Mouse (Mus musculus): ENCODE measurements at regions not wholly inside any gene's neighbourhood (a gene's known extent, or its start where the extent isn't known, plus 50 kb on each side); places are given as distances from the start of the nearest gene placed in this dataset.
"Not testable (repeated sequence)": the region's sequence is repeated elsewhere in the genome, so short reads cannot be mapped to it uniquely, and the experiment has no call there.

DNA sequence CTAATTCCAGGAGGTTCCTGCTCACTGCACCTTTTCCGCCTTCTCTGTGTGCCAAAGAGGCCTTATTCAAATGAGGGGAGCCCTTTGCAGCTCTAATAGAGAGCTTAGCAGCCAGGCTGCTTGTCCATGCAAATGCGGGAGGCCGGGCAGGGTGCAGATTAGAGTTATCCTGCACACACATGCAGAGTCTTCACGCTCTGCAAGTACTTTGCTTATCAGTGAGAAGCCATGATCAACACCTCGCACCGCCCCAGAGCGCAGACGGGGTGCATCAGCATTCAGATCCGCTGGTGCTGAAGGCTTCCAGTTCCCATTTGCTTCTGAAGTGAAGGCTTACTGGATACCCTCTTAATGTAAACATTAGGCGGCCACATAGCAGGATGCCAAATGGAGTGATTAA, 131.1 kb upstream of the Irx2 start:
- Histone ChIP-seq H3K27me3 (replicated peaks; ENCODE audit: control insufficient read depth, insufficient read depth, low read length) (no peaks in the 10 kb centered on the region), H3K36me3 (ENCODE audit: control insufficient read depth, insufficient read depth, low read length) (no peaks in the 10 kb centered on the region), H3K27ac (ENCODE audit: insufficient read depth, low read depth, low read length) (no peak overlapping the region), H3K4me3 (ENCODE audit: insufficient read depth, low read depth, low read length) (no peak overlapping the region), H3K4me1 (ENCODE audit: control insufficient read depth, insufficient read depth, low read length) (no peaks in the 10 kb centered on the region)
- 31% methylated on average over 10 of the region's 10 CpGs for WGBS
- no peak for DNase-seq
- no peak for TF ChIP-seq POLR2A (IDR thresholded peaks at IDR 0.05; ENCODE audit: low read depth, low read length)
- TF ChIP-seq CTCF (conservative IDR thresholded peaks at IDR 0.05; ENCODE audit: insufficient read depth, insufficient read length, low read depth, low read length): no peak

DNA sequence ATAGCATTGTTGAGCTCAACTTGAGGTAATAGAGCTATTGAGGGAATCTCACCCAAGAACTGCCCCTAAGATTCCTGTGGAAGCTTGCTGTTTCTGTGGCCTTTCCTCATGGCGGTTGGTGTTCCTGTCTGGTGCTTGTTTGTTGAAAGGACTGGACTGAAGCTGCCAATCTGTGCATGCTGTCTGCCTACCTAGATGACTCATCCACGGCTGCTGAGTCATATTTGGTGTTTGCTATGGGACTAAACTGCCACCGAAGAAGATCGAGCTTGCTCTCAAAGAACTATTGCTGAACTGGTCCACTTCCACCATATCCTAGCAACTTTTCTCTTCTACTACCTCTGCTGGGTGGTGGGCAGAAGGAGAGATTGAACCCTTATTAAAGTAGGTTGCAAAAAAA, 122.7 kb upstream of the Irx2 start:
- 85% methylated on average over 4 of the region's 4 CpGs for WGBS
- H3K27me3 ChIP-seq (replicated peaks; ENCODE audit: control insufficient read depth, insufficient read depth, low read length): no peaks in the 10 kb centered on the region
- no peaks in the 10 kb centered on the region for H3K36me3 ChIP-seq (ENCODE audit: control insufficient read depth, insufficient read depth, low read length)
- DNase-seq: no peak
- H3K27ac ChIP-seq (ENCODE audit: insufficient read depth, low read depth, low read length): no peak overlapping the region
- no peaks in the 10 kb centered on the region for H3K4me1 ChIP-seq (ENCODE audit: control insufficient read depth, insufficient read depth, low read length)
- TF ChIP-seq POLR2A (IDR thresholded peaks at IDR 0.05; ENCODE audit: low read depth, low read length) (no peak), CTCF (conservative IDR thresholded peaks at IDR 0.05; ENCODE audit: insufficient read depth, insufficient read length, low read depth, low read length) (no peak)
- H3K4me3 ChIP-seq (ENCODE audit: insufficient read depth, low read depth, low read length): no peak overlapping the region

GRCm38 (mm10) chr13:72538633-72539032, 90.0 kb upstream of the Irx2 start:
- 81% methylated on average over 4 of the region's 4 CpGs for WGBS
- no peaks in the 10 kb centered on the region for H3K36me3 ChIP-seq (ENCODE audit: control insufficient read depth, insufficient read depth, low read length)
- no peak for TF ChIP-seq CTCF (conservative IDR thresholded peaks at IDR 0.05; ENCODE audit: insufficient read depth, insufficient read length, low read depth, low read length)
- no peak for TF ChIP-seq POLR2A (IDR thresholded peaks at IDR 0.05; ENCODE audit: low read depth, low read length)

DNA sequence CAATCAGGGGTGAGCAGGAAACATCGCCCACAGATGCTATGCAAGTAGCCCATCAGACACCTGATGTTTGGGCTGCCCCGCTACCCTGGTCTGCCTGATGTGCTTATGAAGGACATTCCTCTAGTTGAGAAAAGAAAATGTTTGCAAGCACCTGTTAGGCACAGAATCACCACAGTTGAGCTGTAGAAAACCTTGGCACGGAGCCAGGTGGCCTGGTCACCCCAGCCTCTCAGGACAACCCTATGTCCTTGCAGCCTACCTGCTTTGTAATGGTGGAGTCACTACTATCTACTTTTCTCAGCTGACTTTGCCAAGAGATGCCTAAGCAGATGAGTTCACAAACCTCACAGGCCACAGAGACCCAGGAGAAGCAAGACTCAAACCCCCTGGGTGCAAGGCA, 86.9 kb upstream of the Irx2 start:
- no peak overlapping the region for H3K4me3 ChIP-seq (ENCODE audit: insufficient read depth, low read depth, low read length)
- H3K4me1 ChIP-seq (ENCODE audit: control insufficient read depth, insufficient read depth, low read length): no peaks in the 10 kb centered on the region
- H3K27me3 ChIP-seq (replicated peaks; ENCODE audit: control insufficient read depth, insufficient read depth, low read length): no peaks in the 10 kb centered on the region
- H3K27ac ChIP-seq (ENCODE audit: insufficient read depth, low read depth, low read length): no peak overlapping the region
- no peak for DNase-seq
- WGBS: 83% methylated on average over 3 of the region's 3 CpGs
- TF ChIP-seq POLR2A (IDR thresholded peaks at IDR 0.05; ENCODE audit: low read depth, low read length): no peak
- TF ChIP-seq CTCF (conservative IDR thresholded peaks at IDR 0.05; ENCODE audit: insufficient read depth, insufficient read length, low read depth, low read length): no peak
- H3K36me3 ChIP-seq (ENCODE audit: control insufficient read depth, insufficient read depth, low read length): no peaks in the 10 kb centered on the region

More at GRCm38 (mm10) chr13:72538633-72539032, 90.0 kb upstream of the Irx2 start:
- DNase-seq: no peak
- no peaks in the 10 kb centered on the region for H3K27me3 ChIP-seq (replicated peaks; ENCODE audit: control insufficient read depth, insufficient read depth, low read length)
- no peak overlapping the region for H3K4me3 ChIP-seq (ENCODE audit: insufficient read depth, low read depth, low read length)
- no peaks in the 10 kb centered on the region for H3K4me1 ChIP-seq (ENCODE audit: control insufficient read depth, insufficient read depth, low read length)
- H3K27ac ChIP-seq (ENCODE audit: insufficient read depth, low read depth, low read length): no peak overlapping the region

DNA sequence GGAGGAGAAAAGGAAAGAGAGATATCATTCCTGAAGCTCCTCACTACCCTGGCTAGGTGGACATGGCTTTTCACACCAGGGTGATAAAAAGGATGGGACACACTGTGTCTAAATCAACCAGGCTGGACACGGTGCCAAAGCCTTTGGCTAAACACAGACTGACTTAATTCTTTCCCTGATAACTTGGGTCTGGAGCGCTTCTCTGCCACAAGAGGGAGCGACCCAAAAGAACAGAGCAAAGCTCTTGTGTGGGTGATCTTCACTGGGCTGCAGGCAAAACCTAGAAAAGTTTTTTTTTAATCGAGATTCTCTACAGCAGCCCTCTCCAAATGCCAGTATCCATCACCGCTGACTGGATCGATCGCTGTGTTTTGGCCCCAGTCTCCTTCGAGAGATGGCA, 70.7 kb upstream of the Irx2 start:
- no peaks in the 10 kb centered on the region for H3K36me3 ChIP-seq (ENCODE audit: control insufficient read depth, insufficient read depth, low read length)
- DNase-seq: no peak
- TF ChIP-seq CTCF (conservative IDR thresholded peaks at IDR 0.05; ENCODE audit: insufficient read depth, insufficient read length, low read depth, low read length): no peak
- TF ChIP-seq POLR2A (IDR thresholded peaks at IDR 0.05; ENCODE audit: low read depth, low read length): no peak
- H3K27me3 ChIP-seq (replicated peaks; ENCODE audit: control insufficient read depth, insufficient read depth, low read length): no peaks in the 10 kb centered on the region
- no peak overlapping the region for H3K27ac ChIP-seq (ENCODE audit: insufficient read depth, low read depth, low read length)
- 73% methylated on average over 8 of the region's 8 CpGs for WGBS
- no peak overlapping the region for H3K4me3 ChIP-seq (ENCODE audit: insufficient read depth, low read depth, low read length)
- H3K4me1 ChIP-seq (ENCODE audit: control insufficient read depth, insufficient read depth, low read length): no peaks in the 10 kb centered on the region

DNA sequence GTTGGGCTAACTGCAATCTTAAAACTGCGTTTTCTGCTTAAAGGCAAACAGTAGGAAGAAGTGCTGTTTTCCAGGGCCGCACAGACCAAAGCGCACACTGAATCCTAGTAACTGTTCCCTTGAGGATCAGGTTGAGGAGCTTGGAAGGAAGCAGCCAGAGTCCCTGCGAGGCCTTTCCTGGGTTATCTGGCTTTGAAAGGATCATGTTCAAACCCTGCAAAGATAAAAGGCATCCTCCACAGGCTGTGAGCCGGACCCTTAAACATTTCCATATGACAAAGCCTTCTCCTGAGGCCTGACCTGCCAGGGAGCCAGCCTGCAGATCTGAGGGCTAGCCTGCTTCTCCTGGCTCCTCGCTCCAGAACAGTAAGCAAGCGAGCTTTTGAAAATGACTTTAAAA, 56.7 kb upstream of the Irx2 start:
- Histone ChIP-seq H3K4me3 (ENCODE audit: insufficient read depth, low read depth, low read length) (no peak overlapping the region), H3K36me3 (ENCODE audit: control insufficient read depth, insufficient read depth, low read length) (no peaks in the 10 kb centered on the region), H3K27ac (ENCODE audit: insufficient read depth, low read depth, low read length) (no peak overlapping the region), H3K27me3 (replicated peaks; ENCODE audit: control insufficient read depth, insufficient read depth, low read length) (no peaks in the 10 kb centered on the region), H3K4me1 (ENCODE audit: control insufficient read depth, insufficient read depth, low read length) (no peaks in the 10 kb centered on the region)
- DNase-seq: no peak
- WGBS: 61% methylated on average over 7 of the region's 7 CpGs
- TF ChIP-seq POLR2A (IDR thresholded peaks at IDR 0.05; ENCODE audit: low read depth, low read length) (no peak), CTCF (conservative IDR thresholded peaks at IDR 0.05; ENCODE audit: insufficient read depth, insufficient read length, low read depth, low read length) (no peak)

DNA sequence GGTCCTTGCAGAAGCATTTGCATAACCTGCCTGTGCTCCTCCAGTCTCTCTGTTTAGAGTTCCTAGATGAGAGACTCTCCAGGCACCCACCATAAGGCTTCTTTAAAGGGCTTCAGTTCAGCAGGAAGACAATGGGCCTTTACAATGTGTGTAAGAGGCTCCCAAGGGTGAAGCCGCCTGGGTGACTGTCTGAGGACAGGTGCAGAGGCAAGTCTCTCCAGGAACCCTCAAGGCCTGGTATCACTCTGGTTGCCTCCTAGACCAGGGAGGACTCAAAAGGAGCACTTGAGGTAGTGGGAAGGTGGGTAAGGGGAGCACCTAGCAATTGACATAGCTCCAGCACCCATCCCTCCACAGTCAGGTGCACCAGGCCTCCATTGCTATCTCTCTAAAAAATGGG, 55.8 kb upstream of the Irx2 start:
- TF ChIP-seq POLR2A (IDR thresholded peaks at IDR 0.05; ENCODE audit: low read depth, low read length): no peak
- no peak for TF ChIP-seq CTCF (conservative IDR thresholded peaks at IDR 0.05; ENCODE audit: insufficient read depth, insufficient read length, low read depth, low read length)
- WGBS: 73% methylated on average over 1 of the region's 1 CpGs
- no peak for DNase-seq

DNA sequence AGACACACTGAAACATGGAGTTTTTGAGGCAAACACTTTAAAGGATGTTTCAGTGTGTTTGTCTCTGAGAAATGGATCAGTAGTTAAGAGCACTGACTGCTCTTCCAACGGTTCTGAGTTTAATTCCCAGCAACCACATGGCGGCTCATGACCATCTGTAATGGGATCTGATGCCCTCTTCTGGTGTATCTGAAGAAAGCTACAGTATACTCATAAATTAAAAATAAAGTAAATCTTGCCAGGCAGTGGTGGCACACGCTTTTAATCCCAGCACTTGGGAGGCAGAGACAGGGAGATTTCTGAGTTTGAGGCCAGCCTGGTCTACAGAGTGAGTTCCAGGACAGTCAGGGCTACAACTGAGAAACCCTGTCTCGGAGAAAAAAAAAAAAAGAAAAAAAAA, 54.5 kb upstream of the Irx2 start:
- H3K4me3 ChIP-seq (ENCODE audit: insufficient read depth, low read depth, low read length); H3K27me3 ChIP-seq (replicated peaks; ENCODE audit: control insufficient read depth, insufficient read depth, low read length); H3K4me1 ChIP-seq (ENCODE audit: control insufficient read depth, insufficient read depth, low read length); DNase-seq; H3K27ac ChIP-seq (ENCODE audit: insufficient read depth, low read depth, low read length); H3K36me3 ChIP-seq (ENCODE audit: control insufficient read depth, insufficient read depth, low read length): not testable (repeated sequence)
- WGBS: 76% methylated on average over 4 of the region's 4 CpGs

More for the DNA sequence above, 55.8 kb upstream of the Irx2 start:
- no peaks in the 10 kb centered on the region for H3K36me3 ChIP-seq (ENCODE audit: control insufficient read depth, insufficient read depth, low read length)
- no peak overlapping the region for H3K27ac ChIP-seq (ENCODE audit: insufficient read depth, low read depth, low read length)
- no peaks in the 10 kb centered on the region for H3K4me1 ChIP-seq (ENCODE audit: control insufficient read depth, insufficient read depth, low read length)
- H3K4me3 ChIP-seq (ENCODE audit: insufficient read depth, low read depth, low read length): no peak overlapping the region
- H3K27me3 ChIP-seq (replicated peaks; ENCODE audit: control insufficient read depth, insufficient read depth, low read length): no peaks in the 10 kb centered on the region
